Comparison of ENCODE assay signal across 16 mouse cellular contexts in genomic region chr1:88478205-88478604, GRCm38 (mm10). TPM values are rescaled to one million over a fixed set of nuclear protein-coding genes. Genes with fewer than 3 reads are reported as not detected.
DNase-seq lines count a peak whose midpoint lies in the region; ATAC-seq and TF ChIP-seq lines count a peak whose summit lies in the region.
"Had no signal": no experiment of that assay in that cellular context is flagged by ENCODE, and none has a peak within 500 bp of the region (broad histone marks: within the 10 kb centered on the region; RNA-seq: fewer than 3 reads in every experiment).

No protein-coding gene starts in this region.

- no peak overlapping the region for H3K9ac ChIP-seq in forebrain, embryonic 15.5 days (replicated peaks)
- H3K9ac ChIP-seq: embryonic facial prominence, embryonic 12.5 days; midbrain, embryonic 12.5 days had no signal

- no peaks in the 10 kb centered on the region for H3K36me3 ChIP-seq in forebrain, embryonic 15.5 days
- H3K36me3 ChIP-seq in thymus, adult 2 months (ENCODE audit: control insufficient read depth, insufficient read depth, low read length): no peaks in the 10 kb centered on the region
- H3K36me3 ChIP-seq: embryonic facial prominence, embryonic 12.5 days; midbrain, embryonic 12.5 days had no signal

- peak; percentile 23 to 37 for DNase-seq in left cerebral cortex, postnatal 25 days (ENCODE audit: low spot score in 2 of 2)
- DNase-seq in left cerebral cortex, adult 2 months (ENCODE audit: extremely low spot score in 1 of 2, low spot score in 2 of 2): no peak
- DNase-seq in brain, adult 2 months (ENCODE audit: low read depth, low spot score): peak; percentile 36
- DNase-seq in mesoderm, embryonic 11.5 days (ENCODE audit: low read depth, low spot score): peak; percentile 33
- DNase-seq in thymus, adult 2 months: no peak
- no peak for DNase-seq in gastrocnemius, postnatal 10 days
- DNase-seq: adrenal gland, postnatal 10 days; cerebellum, adult 2 months had no signal

- no peak for TF ChIP-seq POLR2A in thymus, adult 2 months (IDR thresholded peaks at IDR 0.05; ENCODE audit: control insufficient read depth, extremely low read depth, insufficient read depth, low read length, poor library complexity)

- H3K4me1 ChIP-seq in forebrain, embryonic 15.5 days: peaks cover 19% of the 10 kb centered on the region
- peaks cover 21% of the 10 kb centered on the region for H3K4me1 ChIP-seq in thymus, adult 2 months (replicated peaks; ENCODE audit: control insufficient read depth, insufficient read depth, low read length)

- H3K4me3 ChIP-seq in left cerebral cortex, adult 2 months: no peak overlapping the region
- no peak overlapping the region for H3K4me3 ChIP-seq in forebrain, embryonic 15.5 days
- H3K4me3 ChIP-seq in thymus, adult 2 months (ENCODE audit: control insufficient read depth, insufficient read depth, low read length): no peak overlapping the region
- H3K4me3 ChIP-seq: embryonic facial prominence, embryonic 12.5 days; midbrain, embryonic 12.5 days had no signal

- intact Hi-C loops in left cerebral cortex, postnatal 25 days (cut with DNase I): loop anchor here (5.0 kb wide), 1 partner anchor 64 kb away; no protein-coding TSS in a partner anchor
- intact Hi-C loops in left cerebral cortex, adult 2 months (cut with DNase I): no loop called here

- H3K27ac ChIP-seq in left cerebral cortex, adult 2 months: no peak overlapping the region
- no peak overlapping the region for H3K27ac ChIP-seq in forebrain, embryonic 15.5 days (replicated peaks)
- no peak overlapping the region for H3K27ac ChIP-seq in thymus, adult 2 months (ENCODE audit: control insufficient read depth, insufficient read depth, low read length)
- H3K27ac ChIP-seq: embryonic facial prominence, embryonic 12.5 days; midbrain, embryonic 12.5 days had no signal

- peak; percentile 53; the same call in 1 of the 2 replicates for ATAC-seq in forebrain, embryonic 15.5 days (replicated peaks)
- ATAC-seq in megakaryocyte progenitor cell, adult 5-6 weeks (replicated peaks; ENCODE audit: poor library complexity): no peak

- H3K9me3 ChIP-seq in forebrain, embryonic 15.5 days: no peaks in the 10 kb centered on the region
- H3K9me3 ChIP-seq: embryonic facial prominence, embryonic 12.5 days; midbrain, embryonic 12.5 days had no signal

- WGBS in forebrain, embryonic 15.5 days: 2% methylated on average over 2 of the region's 2 CpGs
- WGBS in thymus, adult 2 months: 71% methylated on average over 2 of the region's 2 CpGs

- no peak overlapping the region for H3K4me2 ChIP-seq in forebrain, embryonic 15.5 days (replicated peaks)
- H3K4me2 ChIP-seq: embryonic facial prominence, embryonic 12.5 days; midbrain, embryonic 12.5 days had no signal

- no peak for TF ChIP-seq CTCF in left cerebral cortex, adult 2 months (IDR thresholded peaks at IDR 0.05)
- no peak for TF ChIP-seq CTCF in thymus, adult 2 months (IDR thresholded peaks at IDR 0.05; ENCODE audit: borderline replicate concordance, control insufficient read depth, extremely low read depth, insufficient read depth, low read length, poor library complexity)

- H3K27me3 ChIP-seq in forebrain, embryonic 15.5 days: no peaks in the 10 kb centered on the region
- no peaks in the 10 kb centered on the region for H3K27me3 ChIP-seq in thymus, adult 2 months (ENCODE audit: control insufficient read depth, insufficient read depth, low read length)
- H3K27me3 ChIP-seq: CH12.LX; embryonic facial prominence, embryonic 12.5 days had no signal

RNA-seq across cellular contexts. Expression of gene Glrp1, which starts 31.7 kb away (rescaled TPM):
- total RNA-seq in left cerebral cortex, postnatal 25 days (2021): not detected
- not detected for total RNA-seq in left cerebral cortex, adult 2 months (2021)
- polyA plus RNA-seq in forebrain, embryonic 15.5 days (2015; fragmentation: Nextera tagmentation; extraction: Ambion mirVana): not detected in 2 replicates
- polyA plus RNA-seq in thymus, adult 2 months (2012; rRNA removed): 0.04 and 0.10 TPM in 2 replicates
- total RNA-seq in megakaryocyte progenitor cell, adult 5-6 weeks (2015): 1.8 and 3.0 TPM in 2 replicates
- total RNA-seq in megakaryocyte progenitor cell, adult 5-6 weeks (2017): 1.3 TPM in 2 replicates
- total RNA-seq in gastrocnemius, postnatal 10 days (2021): not detected
- total RNA-seq: adrenal gland, postnatal 10 days had no signal
- polyA plus RNA-seq: embryonic facial prominence, embryonic 12.5 days; intestine, embryonic 14.5 days; large intestine, adult 2 months; midbrain, embryonic 12.5 days; spleen, adult 2 months had no signal

Comparison
In these comparisons a context has a peak if more than half of its experiments do, and no peak if none do; other contexts are left out.
1. DNase-seq: peak in left cerebral cortex, postnatal 25 days (2 of 2), brain, adult 2 months (single experiment) and mesoderm, embryonic 11.5 days (single experiment); none in left cerebral cortex, adult 2 months (0 of 2), thymus, adult 2 months (single experiment) and gastrocnemius, postnatal 10 days (single experiment).